ENCODE assay signal across 26 mouse cellular contexts in the genomic region with DNA sequence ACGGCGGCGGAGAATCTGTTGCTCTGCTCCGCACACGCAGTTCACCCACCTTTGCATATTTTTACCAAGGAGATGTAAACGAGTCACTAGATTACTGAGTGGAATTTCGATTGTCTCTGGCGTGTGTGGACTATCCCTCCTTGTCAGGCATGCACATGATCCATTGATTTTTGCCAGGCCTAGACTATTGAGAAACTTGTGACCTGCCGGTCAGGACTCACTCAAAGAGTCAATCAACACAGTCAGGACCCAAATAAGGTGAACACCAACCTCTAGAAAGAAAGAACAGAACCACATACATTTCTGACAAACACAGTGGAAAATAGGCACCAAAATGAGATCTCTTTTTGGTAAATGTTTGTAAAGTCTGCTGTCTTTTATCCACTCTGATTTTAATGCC. TPM values are rescaled to one million over a fixed set of nuclear protein-coding genes. Genes with fewer than 3 reads are reported as not detected.
DNase-seq lines count a peak whose midpoint lies in the region; ATAC-seq and TF ChIP-seq lines count a peak whose summit lies in the region.
"Had no signal": no experiment of that assay in that cellular context is flagged by ENCODE, and none has a peak within 500 bp of the region (broad histone marks: within the 10 kb centered on the region; RNA-seq: fewer than 3 reads in every experiment).

No protein-coding gene starts in this region.

- no peak overlapping the region for H3K4me2 ChIP-seq in liver, postnatal 0 days (ENCODE audit: low read depth, low read length)
- H3K4me2 ChIP-seq in liver, embryonic 12.5 days, result no peak overlapping the region
- H3K4me2 ChIP-seq: embryonic facial prominence, embryonic 13.5 days; embryonic facial prominence, embryonic 15.5 days; forebrain, embryonic 12.5 days had no signal

- peaks cover 13% of the 10 kb centered on the region; the same call in 1 of the 2 replicates for H3K4me1 ChIP-seq in liver, adult 2 months (ENCODE audit: control insufficient read depth, insufficient read depth, low read length)
- H3K4me1 ChIP-seq in liver, postnatal 0 days (ENCODE audit: insufficient read depth), result no peaks in the 10 kb centered on the region
- no peaks in the 10 kb centered on the region for H3K4me1 ChIP-seq in liver, embryonic 12.5 days

- peak overlapping the region; percentile 29; the same call in 1 of the 2 replicates for H3K4me3 ChIP-seq in liver, adult 2 months (ENCODE audit: insufficient read depth, low read depth, low read length)
- H3K4me3 ChIP-seq in liver, postnatal 0 days (ENCODE audit: low read depth, low read length), result no peak overlapping the region
- no peak overlapping the region for H3K4me3 ChIP-seq in liver, embryonic 12.5 days
- H3K4me3 ChIP-seq: embryonic facial prominence, embryonic 13.5 days; embryonic facial prominence, embryonic 15.5 days; erythroblast, embryonic 14.5 days; forebrain, embryonic 10.5 days; forebrain, embryonic 12.5 days had no signal

- no peaks in the 10 kb centered on the region for H3K79me2 ChIP-seq in liver, adult 2 months (ENCODE audit: control insufficient read depth, insufficient read depth, low read length)

- peak; percentile 75 for ATAC-seq in liver, postnatal 0 days
- ATAC-seq in liver, embryonic 12.5 days, result no peak
- ATAC-seq: forebrain, embryonic 14.5 days; forebrain, embryonic 16.5 days had no signal

- peak; percentile 62; the same call in 1 of the 2 replicates for TF ChIP-seq EP300 in liver, postnatal 0 days (IDR thresholded peaks at IDR 0.05; ENCODE audit: low read depth)

- TF ChIP-seq POLR2A in liver, adult 2 months (IDR thresholded peaks at IDR 0.05; ENCODE audit: extremely low read depth, insufficient read depth, low read length), result no peak

- DNase-seq in liver, adult 2 months (ENCODE audit: extremely low read depth, low read depth, low spot score), result peak; percentile 95
- DNase-seq in liver, result no peak
- DNase-seq in liver, postnatal 0 days, result no peak
- DNase-seq: adrenal gland, adult 2 months; adrenal gland, postnatal 10 days; adrenal gland, postnatal 25 days; cerebellum, adult 11 months; cerebellum, adult 18-20 months; cerebellum, adult 8-10 months; cerebellum, adult 9-11 months; cerebellum, postnatal 14 days; cerebellum, postnatal 36 days; embryo, embryonic 11 days had no signal

- no peaks in the 10 kb centered on the region for H3K36me3 ChIP-seq in liver, adult 2 months (ENCODE audit: control insufficient read depth, insufficient read depth, low read length)
- no peaks in the 10 kb centered on the region for H3K36me3 ChIP-seq in liver, postnatal 0 days (replicated peaks; ENCODE audit: insufficient read depth, low read length)
- H3K36me3 ChIP-seq in liver, embryonic 12.5 days, result no peaks in the 10 kb centered on the region
- H3K36me3 ChIP-seq: embryonic facial prominence, embryonic 13.5 days; embryonic facial prominence, embryonic 15.5 days; forebrain, embryonic 10.5 days; forebrain, embryonic 12.5 days had no signal

- H3K27ac ChIP-seq in liver, adult 2 months (replicated peaks; ENCODE audit: insufficient read depth, low read depth, low read length), result peak overlapping the region; percentile 48
- H3K27ac ChIP-seq in liver, postnatal 0 days (ENCODE audit: low read depth), result peak overlapping the region; percentile 69; the same call in 1 of the 2 replicates
- H3K27ac ChIP-seq in liver, embryonic 12.5 days, result no peak overlapping the region
- H3K27ac ChIP-seq: embryonic facial prominence, embryonic 13.5 days; embryonic facial prominence, embryonic 15.5 days; forebrain, embryonic 10.5 days; forebrain, embryonic 12.5 days had no signal

- H3K9me3 ChIP-seq in liver, postnatal 0 days (ENCODE audit: low read length), result no peaks in the 10 kb centered on the region
- H3K9me3 ChIP-seq in liver, embryonic 12.5 days (replicated peaks), result no peaks in the 10 kb centered on the region
- H3K9me3 ChIP-seq: embryonic facial prominence, embryonic 13.5 days; embryonic facial prominence, embryonic 15.5 days; forebrain, embryonic 10.5 days; forebrain, embryonic 12.5 days had no signal

- 21% methylated on average over 9 of the region's 9 CpGs for WGBS in liver, adult 2 months
- 67% methylated on average over 9 of the region's 9 CpGs for WGBS in liver, postnatal 0 days (ENCODE audit: insufficient replicate concordance)
- 69% methylated on average over 9 of the region's 9 CpGs for WGBS in liver, embryonic 12.5 days (ENCODE audit: insufficient replicate concordance)

- no peak for TF ChIP-seq CTCF in liver, adult 2 months (IDR thresholded peaks at IDR 0.05; ENCODE audit: low read depth, low read length)
- no peak for TF ChIP-seq CTCF in liver, postnatal 0 days (IDR thresholded peaks at IDR 0.05; ENCODE audit: low read depth)

- peak overlapping the region; percentile 14; the same call in 1 of the 2 replicates for H3K9ac ChIP-seq in liver, adult 2 months (ENCODE audit: low read depth, low read length)
- no peak overlapping the region for H3K9ac ChIP-seq in liver, postnatal 0 days (replicated peaks)
- H3K9ac ChIP-seq in liver, embryonic 12.5 days, result no peak overlapping the region
- H3K9ac ChIP-seq: embryonic facial prominence, embryonic 13.5 days; embryonic facial prominence, embryonic 15.5 days; forebrain, embryonic 12.5 days had no signal

- no peaks in the 10 kb centered on the region for H3K27me3 ChIP-seq in liver, adult 2 months (ENCODE audit: control insufficient read depth, insufficient read depth, low read length)
- 0 out of 2 replicates have a peak, but pooled peaks cover 2% of the 10 kb centered on the region for H3K27me3 ChIP-seq in liver, postnatal 0 days (ENCODE audit: insufficient read depth, low read length)
- peaks cover 26% of the 10 kb centered on the region for H3K27me3 ChIP-seq in liver, embryonic 12.5 days (replicated peaks)
- H3K27me3 ChIP-seq: forebrain, embryonic 12.5 days had no signal

RNA-seq across cellular contexts. Expression of a gene that starts 2.8 kb away (rescaled TPM):
- 113 and 297 TPM in 2 replicates for total RNA-seq in liver, adult 2 months (2014; rRNA removed)
- polyA plus RNA-seq in liver, adult 2 months (2012; rRNA removed), result 47.1 and 54.4 TPM in 2 replicates
- 42.6 and 49.1 TPM in 2 replicates for polyA plus RNA-seq in liver, postnatal 0 days (2015; fragmentation: Nextera tagmentation; extraction: Ambion mirVana)
- not detected in 2 replicates for polyA plus RNA-seq in liver, embryonic 12.5 days (2016; fragmentation: Nextera tagmentation; extraction: Ambion mirVana)
- total RNA-seq: common myeloid progenitor, adult 5-6 weeks; ES-E14; MEL had no signal
- polyA plus RNA-seq: adrenal gland, adult 2 months; brain, embryonic 14.5 days; embryonic facial prominence, embryonic 11.5 days; embryonic facial prominence, embryonic 13.5 days; erythroblast, embryonic 14.5 days; forebrain, embryonic 10.5 days; forebrain, embryonic 12.5 days; forebrain, embryonic 14.5 days had no signal

Comparison
In these comparisons a context has a peak if more than half of its experiments do, and no peak if none do; other contexts are left out.
1. RNA of a gene that starts 2.8 kb away (polyA plus RNA-seq): 47.1 to 54.4 TPM in liver, adult 2 months and 42.6 to 49.1 TPM in liver, postnatal 0 days; not detected in liver, embryonic 12.5 days; every median in the first group is over 10 times any median in the second.